Mouse (Mus musculus): ENCODE measurements at regions not wholly inside any gene's neighbourhood (a gene's known extent, or its start where the extent isn't known, plus 50 kb on each side); places are given as distances from the start of the nearest gene placed in this dataset.

DNA sequence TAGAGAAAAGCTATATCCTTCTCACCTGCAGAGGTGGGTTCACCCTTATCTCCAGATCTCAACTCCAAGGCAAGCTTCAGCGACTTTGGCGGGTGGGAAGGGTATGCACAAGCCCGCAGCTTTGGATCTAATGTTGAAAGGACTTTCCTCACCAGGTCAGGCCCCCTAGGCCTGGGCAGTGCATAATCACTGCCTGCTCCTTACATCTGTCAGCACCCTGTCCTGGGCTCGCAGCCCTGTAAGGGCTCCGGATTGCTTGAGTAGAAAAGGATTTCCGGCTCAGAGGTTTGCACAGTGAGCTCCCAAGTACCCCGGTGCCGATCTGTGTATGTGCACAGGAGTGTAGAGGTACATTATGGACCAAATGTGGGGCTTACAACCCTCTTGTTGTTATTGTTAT lies 68.8 kb upstream of the 1600014C23Rik start:
- no peak for DNase-seq (ENCODE audit: low spot score in 2 of 2)

GRCm38 (mm10) chr17:45799725-45800124 lies 66.1 kb upstream of the 1600014C23Rik start:
- no peak for DNase-seq (ENCODE audit: low spot score in 2 of 2)

- DNase-seq (ENCODE audit: low spot score in 2 of 2) = no peak
Observed at GRCm38 (mm10) chr17:45798996-45799395, 65.4 kb upstream of the 1600014C23Rik start.

- no peak for DNase-seq (ENCODE audit: low spot score in 2 of 2)
Observed at GRCm38 (mm10) chr17:45798456-45798855, 64.8 kb upstream of the 1600014C23Rik start.

DNA sequence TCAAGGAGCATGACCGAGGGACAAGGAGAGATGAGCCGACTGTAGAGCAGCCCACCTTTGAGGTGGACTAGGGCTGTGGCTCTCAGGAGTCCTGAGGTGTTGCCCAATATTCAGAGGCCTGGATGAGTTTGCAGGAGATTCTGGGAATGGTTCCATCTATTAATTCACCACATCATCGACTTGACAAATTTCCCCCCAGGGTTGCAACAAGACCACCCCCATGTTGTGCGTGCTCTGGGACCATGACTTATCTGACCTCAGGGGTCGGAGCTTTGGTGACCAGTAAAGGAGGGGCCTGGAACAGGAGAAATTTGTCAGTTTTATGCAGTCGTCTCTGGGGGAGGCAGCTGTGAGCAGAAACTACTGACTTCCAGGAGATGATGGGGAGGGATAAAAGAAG lies 63.5 kb upstream of the 1600014C23Rik start:
- DNase-seq (ENCODE audit: low spot score in 2 of 2) = no peak

DNA sequence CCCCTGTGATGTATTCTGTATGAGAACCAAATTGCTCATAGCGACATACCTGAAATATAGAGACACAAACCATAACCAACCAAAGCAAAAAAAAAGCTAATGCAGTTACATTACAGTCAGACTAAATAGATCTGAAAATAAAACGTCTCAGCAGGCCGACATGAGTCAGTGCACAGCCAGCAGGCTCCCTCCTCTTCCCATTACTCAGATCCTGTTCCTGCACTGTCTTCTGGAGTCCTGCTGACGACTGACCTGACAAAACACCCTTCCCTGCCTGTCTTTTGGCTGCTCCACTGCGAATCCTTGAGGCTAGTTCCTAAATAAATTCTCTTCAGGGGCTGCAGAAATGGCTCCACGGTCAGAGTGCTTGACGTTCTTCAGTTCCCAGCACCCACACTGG lies 61.3 kb upstream of the 1600014C23Rik start:
- no peak for DNase-seq (ENCODE audit: low spot score in 2 of 2)

DNA sequence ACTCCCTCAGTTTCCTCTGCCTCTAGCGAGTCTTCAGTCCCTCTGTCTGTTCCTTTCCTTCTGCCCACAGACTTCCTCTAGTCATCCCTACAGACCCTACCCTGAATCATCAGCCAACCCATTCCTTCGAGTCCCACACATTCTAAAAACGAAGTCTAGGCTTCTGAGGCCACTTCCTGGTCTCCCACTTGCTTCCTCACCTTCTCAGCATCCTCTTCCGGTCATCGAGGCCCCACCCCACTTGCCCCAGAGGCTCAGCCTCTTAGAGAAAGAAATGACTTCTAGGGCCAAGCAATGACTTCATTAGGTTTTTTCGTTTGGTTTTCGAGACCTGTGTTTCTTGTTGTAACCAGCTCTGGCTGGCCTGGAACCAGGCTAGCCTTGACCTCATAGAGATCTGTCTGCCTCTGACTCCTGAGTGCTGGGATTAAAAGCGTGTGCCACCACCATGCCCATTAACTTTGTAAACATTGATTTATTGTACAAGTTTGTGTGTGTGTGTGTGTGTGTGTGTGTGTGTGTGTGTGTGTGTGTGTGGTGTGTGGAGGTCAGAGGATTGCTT lies 57.4 kb upstream of the 1600014C23Rik start:
- no peak for DNase-seq (ENCODE audit: low spot score in 2 of 2)

DNA sequence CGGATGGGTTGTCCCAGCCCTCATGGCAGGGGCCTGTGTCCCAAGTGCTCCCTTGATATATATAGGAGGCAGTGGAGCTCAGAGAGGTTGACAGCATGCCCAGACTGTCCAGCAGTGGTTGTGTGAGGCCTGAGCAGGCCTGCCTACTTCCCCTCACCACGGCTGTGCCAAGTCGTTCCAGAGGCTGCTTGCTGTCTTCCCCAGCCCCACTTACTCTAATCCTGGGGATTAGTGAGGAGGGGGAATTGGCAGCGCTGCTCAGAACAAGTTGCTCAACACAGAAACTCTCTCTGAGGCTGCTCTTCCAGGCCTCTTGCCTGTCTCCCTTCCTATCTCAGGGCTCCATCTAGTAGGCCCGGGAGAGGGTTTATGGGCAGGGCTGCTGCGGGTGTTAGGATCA lies 56.1 kb upstream of the 1600014C23Rik start:
- DNase-seq (ENCODE audit: low spot score in 2 of 2) = no peak

- no peak for DNase-seq (ENCODE audit: low spot score in 2 of 2)
Observed at GRCm38 (mm10) chr17:45784905-45785304, 51.3 kb upstream of the 1600014C23Rik start.

- no peak for DNase-seq (ENCODE audit: low spot score in 2 of 2)
Observed at GRCm38 (mm10) chr17:45784496-45784895, 50.9 kb upstream of the 1600014C23Rik start.

Data from layer of hippocampus, postnatal 10 days (tissue).